Mouse (Mus musculus) T-helper 17 cell (primary cell): Measurements from ENCODE around the gene Map3k1.

ENCODE experiments used
- in situ Hi-C, 2 experiments: fragments of 300-600 bp; cut with MboI, MseI; formaldehyde crosslinking; loops; 1 replicate in 1 of 2; 2 replicates in 1 of 2; pipeline ENCODE4 v1.15.1; 2025; ENCODE audit warnings: high pct_unique_total_duplicates in 2 of 2

Map3k1 gene

GRCm38 (mm10) chr13:111792130-111792974 lies 16.4 kb downstream of the Map3k1 start:
- in situ Hi-C loops, result loop anchor here in 1 of 2 experiments (10.0 kb wide), 1 partner anchor 1958 kb away; no protein-coding TSS in a partner anchor

GRCm38 (mm10) chr13:111791596-111791995 lies 17.2 kb downstream of the Map3k1 start:
- in situ Hi-C loops, result loop anchor here in 1 of 2 experiments (10.0 kb wide), 1 partner anchor 1957 kb away; no protein-coding TSS in a partner anchor

- in situ Hi-C loops, result loop anchor here (5.0 to 10.0 kb wide), 4 partner anchors 208 to 1955 kb away; no protein-coding TSS in a partner anchor
Measured at GRCm38 (mm10) chr13:111789420-111790065, 19.2 kb downstream of the Map3k1 start.

- in situ Hi-C loops, result loop anchor here (5.0 to 10.0 kb wide), 3 partner anchors 208 to 736 kb away; no protein-coding TSS in a partner anchor
Measured at GRCm38 (mm10) chr13:111788882-111789281, 19.9 kb downstream of the Map3k1 start.

GRCm38 (mm10) chr13:111787857-111788619 lies 20.8 kb downstream of the Map3k1 start:
- in situ Hi-C loops, result loop anchor here (5.0 to 10.0 kb wide), 3 partner anchors 209 to 737 kb away; no protein-coding TSS in a partner anchor

- in situ Hi-C loops, result loop anchor here (5.0 to 10.0 kb wide), 3 partner anchors 211 to 738 kb away; no protein-coding TSS in a partner anchor
Measured at GRCm38 (mm10) chr13:111786584-111786983, 22.2 kb downstream of the Map3k1 start.

GRCm38 (mm10) chr13:111783451-111783850 lies 25.3 kb downstream of the Map3k1 start:
- in situ Hi-C loops, result loop anchor here in 1 of 2 experiments (10.0 kb wide), 1 partner anchor 741 kb away; no protein-coding TSS in a partner anchor

GRCm38 (mm10) chr13:111779471-111779870 lies 29.3 kb downstream of the Map3k1 start:
- in situ Hi-C loops, result loop anchor here in 1 of 2 experiments (5.0 kb wide), 1 partner anchor 818 kb away; no protein-coding TSS in a partner anchor

- in situ Hi-C loops, result loop anchor here in 1 of 2 experiments (5.0 kb wide), 1 partner anchor 819 kb away; no protein-coding TSS in a partner anchor
Measured at GRCm38 (mm10) chr13:111778606-111779005, 30.2 kb downstream of the Map3k1 start.

- in situ Hi-C loops, result loop anchor here in 1 of 2 experiments (5.0 kb wide), 1 partner anchor 819 kb away; no protein-coding TSS in a partner anchor
Measured at GRCm38 (mm10) chr13:111777865-111778264, 30.9 kb downstream of the Map3k1 start.

GRCm38 (mm10) chr13:111777179-111777578 lies 31.6 kb downstream of the Map3k1 start:
- in situ Hi-C loops, result loop anchor here in 1 of 2 experiments (5.0 kb wide), 1 partner anchor 820 kb away; no protein-coding TSS in a partner anchor

GRCm38 (mm10) chr13:111772075-111772474 lies 36.7 kb downstream of the Map3k1 start:
- in situ Hi-C loops, result loop anchor here (25.0 kb wide), 2 partner anchors 715 to 1140 kb away; no protein-coding TSS in a partner anchor

- in situ Hi-C loops, result loop anchor here (25.0 kb wide), 2 partner anchors 716 to 1141 kb away; no protein-coding TSS in a partner anchor
Measured at GRCm38 (mm10) chr13:111771232-111771631, 37.6 kb downstream of the Map3k1 start.

- in situ Hi-C loops, result loop anchor here (25.0 kb wide), 2 partner anchors 717 to 1142 kb away; no protein-coding TSS in a partner anchor
Measured at GRCm38 (mm10) chr13:111770776-111771175, 38.0 kb downstream of the Map3k1 start.

GRCm38 (mm10) chr13:111762526-111762925 lies 46.3 kb downstream of the Map3k1 start:
- in situ Hi-C loops, result loop anchor here (25.0 kb wide), 2 partner anchors 725 to 1150 kb away; no protein-coding TSS in a partner anchor

- in situ Hi-C loops, result loop anchor here (25.0 kb wide), 2 partner anchors 730 to 1155 kb away; no protein-coding TSS in a partner anchor
Measured at GRCm38 (mm10) chr13:111756986-111757385, 51.8 kb downstream of the Map3k1 start.

- in situ Hi-C loops, result loop anchor here (25.0 kb wide), 2 partner anchors 731 to 1156 kb away; no protein-coding TSS in a partner anchor
Measured at GRCm38 (mm10) chr13:111755937-111756336, 52.9 kb downstream of the Map3k1 start.

- in situ Hi-C loops, result loop anchor here (25.0 kb wide), 2 partner anchors 732 to 1157 kb away; no protein-coding TSS in a partner anchor
Measured at GRCm38 (mm10) chr13:111755377-111755776, 53.4 kb downstream of the Map3k1 start.

GRCm38 (mm10) chr13:111753321-111753720 lies 55.5 kb downstream of the Map3k1 start:
- in situ Hi-C loops, result loop anchor here (25.0 kb wide), 2 partner anchors 734 to 1159 kb away; no protein-coding TSS in a partner anchor
